Mouse (Mus musculus) adipocyte (in vitro differentiated cells): Measurements from ENCODE around the gene Pidd1.
A peak's percentile ranks its signal among the peaks of the same experiment; 100 is the strongest.

Experiments used
- DNase-seq: peaks from one replicate; pipeline ENCODE4 v3.0.0-alpha.2; 2016; ENCODE audit warnings: low spot score

Gene Pidd1

DNA sequence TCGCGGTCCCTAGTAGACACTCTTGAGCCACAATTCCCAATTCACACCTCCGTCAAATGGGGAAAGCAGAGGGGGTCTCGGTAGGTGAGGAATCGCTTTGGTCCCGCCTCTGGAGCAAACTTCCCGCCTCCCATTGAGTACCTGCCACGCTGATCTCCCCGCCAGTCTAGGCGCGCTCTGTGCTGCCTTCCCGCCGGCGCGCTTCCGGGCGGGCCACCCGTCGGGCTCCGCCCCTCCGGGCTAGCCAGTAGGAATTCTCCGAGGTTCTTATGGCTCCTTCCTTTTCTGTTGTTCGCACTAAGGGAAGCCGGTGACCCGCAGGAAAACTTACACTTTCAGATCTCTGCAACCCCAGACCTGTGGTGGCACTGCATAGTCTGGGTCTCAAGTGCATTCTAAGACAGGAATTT, at the start of gene Pidd1:
Pidd1 (minus strand) TSS at position 198 of the 410 bp plus-strand sequence.
- DNase-seq, result peak; percentile 54

DNA sequence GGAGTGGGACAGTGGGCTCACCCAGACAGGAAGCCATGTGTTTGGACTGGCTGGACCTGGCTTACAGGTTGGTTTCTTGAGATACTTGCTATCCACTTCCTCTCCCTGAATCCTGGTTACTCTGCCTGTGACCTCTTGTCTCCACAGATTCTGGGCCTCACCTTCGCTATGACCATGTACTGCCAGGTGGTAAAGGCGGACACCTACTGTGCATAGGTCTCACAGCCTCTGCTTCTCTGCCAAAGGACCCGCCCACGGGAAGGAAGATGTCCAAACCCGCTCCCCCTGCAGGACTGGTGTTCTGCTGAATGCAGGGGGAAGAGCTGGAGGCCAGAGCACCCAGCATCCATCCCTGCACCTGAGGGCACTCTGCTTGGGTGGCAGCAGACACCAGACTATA, 48.9 kb upstream of the Pidd1 start:
- DNase-seq, result no peak

GRCm38 (mm10) chr7:141491151-141491550, 47.3 kb upstream of the Pidd1 start:
- DNase-seq, result no peak

- DNase-seq, result no peak
These were observed 43.3 kb upstream of the Pidd1 start for GRCm38 (mm10) chr7:141487141-141487540.

DNA sequence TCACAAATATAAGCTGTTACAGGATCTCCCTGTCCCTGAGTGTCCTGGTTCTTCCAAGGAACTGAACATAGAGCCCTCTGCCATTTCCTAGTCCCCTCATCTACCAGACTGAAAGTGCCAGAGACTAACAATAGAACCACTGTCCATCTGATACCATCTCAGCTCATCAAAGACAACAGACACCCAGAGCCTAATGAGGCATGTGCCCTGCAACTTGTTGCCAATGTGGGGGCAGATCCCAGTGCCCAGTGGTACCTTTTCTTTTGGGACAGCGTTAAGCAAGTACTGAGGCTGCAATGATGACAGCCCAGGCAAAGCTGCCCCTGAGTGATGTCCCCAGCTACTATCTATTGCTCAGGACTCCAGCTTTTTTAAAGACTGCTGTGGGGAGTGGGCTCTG, 42.4 kb upstream of the Pidd1 start:
- DNase-seq, result no peak

DNA sequence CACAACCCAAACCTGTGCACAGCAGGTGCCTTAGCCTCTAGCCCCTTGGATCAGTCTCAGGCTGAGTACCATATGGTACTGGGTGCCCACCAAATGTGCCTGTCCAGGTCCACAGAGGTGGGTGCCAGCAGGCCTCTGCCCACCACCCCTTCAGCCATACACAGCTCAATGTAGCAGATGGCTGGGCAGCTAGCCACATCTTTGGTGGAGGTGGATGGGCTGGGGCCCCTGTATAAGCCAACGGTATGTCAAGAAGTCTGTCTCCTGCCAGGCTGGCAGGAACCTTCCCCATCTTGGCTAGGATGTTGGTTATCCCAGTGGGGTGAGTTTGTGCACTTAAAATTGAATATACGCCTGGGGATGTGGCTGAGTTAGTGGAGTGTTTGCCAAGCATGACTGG, 41.8 kb upstream of the Pidd1 start:
- DNase-seq, result no peak

DNA sequence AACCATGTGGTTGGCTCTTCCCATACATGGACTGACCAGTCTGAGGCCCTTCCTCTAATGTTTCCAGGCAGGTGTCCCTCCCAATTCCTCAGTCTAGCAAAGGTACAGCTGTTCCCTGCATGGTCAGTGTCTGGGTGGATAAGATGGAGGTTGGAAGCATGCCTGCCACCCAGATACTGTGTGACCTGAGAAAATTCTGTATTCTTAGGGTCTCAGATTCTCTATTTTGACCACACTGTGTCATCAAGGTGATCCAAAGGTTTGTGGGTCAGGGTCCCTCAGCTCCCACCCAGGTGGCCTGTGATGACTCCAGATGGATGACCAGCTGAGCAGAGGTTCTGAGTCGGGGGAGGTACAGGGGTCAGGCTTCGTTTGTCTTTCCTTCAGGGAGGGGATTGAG, 41.4 kb upstream of the Pidd1 start:
- no peak for DNase-seq

DNA sequence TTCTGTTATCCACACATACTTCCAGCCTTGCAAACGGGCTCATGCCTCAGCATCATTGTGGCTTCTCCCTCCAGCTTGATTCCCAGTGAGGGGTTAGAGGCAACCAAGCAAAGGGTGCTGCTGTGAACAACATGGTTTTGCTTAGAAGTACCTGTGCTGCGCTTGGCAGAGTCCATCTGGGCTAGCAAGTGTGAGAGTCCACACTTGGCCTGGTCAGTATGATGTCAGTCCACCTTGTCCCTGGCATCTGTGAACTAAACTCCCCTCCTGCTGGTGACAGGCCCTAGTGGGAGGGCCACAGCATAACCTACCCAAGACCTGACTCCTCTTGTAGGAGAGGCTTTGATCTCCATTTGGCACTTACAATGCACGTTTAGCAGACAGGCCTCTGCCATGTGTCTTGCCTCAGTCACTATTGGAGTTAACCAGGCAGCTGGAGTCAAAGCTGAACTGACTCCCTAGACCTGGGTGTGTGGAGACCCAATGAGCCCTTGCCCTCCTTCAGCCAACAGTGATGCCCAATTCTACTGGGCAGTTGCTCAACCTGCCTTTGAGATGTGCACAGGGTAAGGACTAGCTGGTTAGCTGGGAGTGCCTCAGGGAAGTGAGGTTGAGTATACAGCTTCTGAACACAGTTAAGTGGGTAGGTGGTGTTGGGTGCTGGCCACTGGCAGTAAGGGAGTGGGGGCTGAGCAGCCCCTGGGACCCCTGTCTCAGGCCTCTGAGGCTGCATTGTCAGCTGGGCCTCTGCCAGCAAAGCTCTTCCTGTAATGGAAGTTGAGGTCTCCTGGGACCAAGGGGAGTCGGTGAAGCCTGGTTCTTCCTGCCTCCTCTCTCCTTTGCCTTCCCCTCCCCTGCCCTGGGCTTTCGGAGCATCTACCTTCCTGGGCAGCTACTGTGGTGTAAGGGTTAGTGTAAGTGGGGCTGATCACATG, 40.6 kb upstream of the Pidd1 start:
- no peak for DNase-seq

DNA sequence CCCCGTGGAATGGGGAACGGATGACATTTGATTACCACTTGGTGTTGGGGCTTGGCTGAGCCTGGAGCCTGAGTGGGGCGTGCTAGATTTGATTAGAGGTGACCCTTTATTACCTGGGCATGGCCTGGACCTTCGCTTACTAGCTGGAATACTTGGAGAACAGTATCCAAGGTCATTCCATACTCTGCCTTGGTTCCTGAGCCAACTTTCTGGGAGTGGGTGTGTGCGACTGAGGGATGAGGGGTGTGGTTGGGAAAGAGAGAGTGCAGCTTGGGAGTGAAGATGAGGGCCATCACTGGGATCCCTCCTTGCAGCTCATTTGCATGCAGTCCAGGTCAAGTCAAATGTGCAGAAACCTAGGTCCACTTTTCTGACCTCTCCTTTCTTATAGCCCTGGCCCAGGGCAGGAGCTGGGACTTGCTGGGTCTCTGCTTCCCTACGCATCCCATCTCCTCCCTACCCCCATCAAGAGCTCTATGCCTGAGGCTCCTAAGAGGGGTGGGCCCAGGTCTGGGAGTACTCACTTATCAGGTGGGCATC, 39.4 kb upstream of the Pidd1 start:
- DNase-seq, result no peak

DNA sequence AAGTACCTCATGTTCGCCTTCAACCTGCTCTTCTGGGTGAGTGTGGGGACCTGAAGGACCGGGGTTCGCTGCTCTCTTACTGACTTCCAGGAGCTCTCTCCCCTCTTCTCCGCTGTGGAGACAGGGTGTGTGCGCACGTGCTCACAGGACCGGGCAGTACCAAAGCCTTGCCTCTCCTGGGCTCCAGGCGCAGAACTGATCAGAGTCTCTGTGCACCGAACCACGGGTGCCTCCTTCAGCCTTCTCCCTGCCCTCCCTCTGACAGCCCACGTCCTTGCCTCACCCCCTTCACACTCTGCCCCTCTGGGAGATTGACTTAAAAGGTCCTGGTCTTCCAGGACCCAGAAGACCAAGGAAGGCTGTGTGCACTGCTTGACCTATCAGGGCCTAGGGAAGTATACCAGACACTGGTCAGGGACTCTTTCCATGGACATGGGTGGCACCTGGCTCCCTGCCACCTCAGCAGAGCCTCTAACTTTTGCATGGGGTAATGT, 38.8 kb upstream of the Pidd1 start:
- DNase-seq, result no peak

GRCm38 (mm10) chr7:141481498-141482401, 37.9 kb upstream of the Pidd1 start:
- no peak for DNase-seq

- DNase-seq, result peak; percentile 49
These were observed 37.1 kb upstream of the Pidd1 start for GRCm38 (mm10) chr7:141480842-141481497.

DNA sequence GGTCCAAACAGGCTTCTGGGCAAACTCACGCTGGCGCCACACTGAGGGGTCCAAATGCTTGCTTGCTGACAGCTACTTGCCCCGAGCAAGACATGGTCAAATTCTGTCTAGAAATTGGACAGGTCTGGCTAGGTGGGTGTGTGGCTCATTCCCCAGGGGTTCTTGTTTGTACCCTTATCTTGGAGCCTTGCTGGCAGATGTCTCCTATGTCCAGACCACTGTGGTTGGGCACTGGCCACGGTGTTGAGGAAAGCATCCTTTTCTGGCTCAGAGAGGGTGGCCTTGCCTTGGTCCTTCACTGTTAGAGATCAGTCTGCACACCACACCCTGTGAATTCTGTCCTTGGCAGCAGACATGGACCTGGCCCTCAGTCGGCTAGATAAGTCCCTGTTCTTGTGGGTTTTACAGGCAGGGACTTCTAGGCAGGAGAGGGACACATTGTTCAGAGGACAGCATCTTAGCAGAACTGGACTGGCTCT, 34.5 kb upstream of the Pidd1 start:
- DNase-seq, result no peak

DNA sequence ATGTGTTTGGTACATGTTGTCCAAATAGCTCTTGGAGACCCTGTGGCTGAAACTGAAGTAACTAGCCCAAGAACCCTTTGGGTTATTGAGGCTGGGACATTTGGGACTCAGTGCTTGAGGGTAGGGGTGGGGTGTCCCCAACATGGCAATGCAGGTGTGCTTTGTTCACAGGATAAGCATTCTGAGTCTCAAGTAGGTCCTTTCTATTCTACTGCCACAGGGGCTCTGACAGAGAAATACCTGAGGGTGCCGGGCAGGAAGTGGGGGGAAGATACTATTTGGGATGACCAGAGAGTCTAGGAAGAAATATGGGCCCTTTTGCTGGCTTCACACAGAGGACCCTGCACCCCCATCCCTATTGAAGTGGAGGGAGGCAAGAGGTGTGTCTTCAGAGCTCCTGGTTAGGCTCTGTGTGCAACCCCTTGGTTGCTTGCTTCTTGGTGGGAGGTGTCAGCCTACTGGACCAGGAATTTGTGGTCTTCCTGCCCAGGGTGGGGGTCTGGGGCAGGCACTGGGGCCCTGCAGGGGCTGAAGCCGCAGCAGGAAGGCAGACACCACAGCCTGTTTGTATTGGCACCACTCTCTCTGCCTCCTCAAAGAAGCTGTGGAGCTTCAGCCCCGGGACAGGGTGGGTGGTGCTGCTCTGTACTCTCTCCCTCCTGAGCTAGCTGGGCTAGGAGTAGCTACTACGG, 33.9 kb upstream of the Pidd1 start:
- no peak for DNase-seq

- no peak for DNase-seq
These were observed 33.2 kb upstream of the Pidd1 start for GRCm38 (mm10) chr7:141476981-141477370.

DNA sequence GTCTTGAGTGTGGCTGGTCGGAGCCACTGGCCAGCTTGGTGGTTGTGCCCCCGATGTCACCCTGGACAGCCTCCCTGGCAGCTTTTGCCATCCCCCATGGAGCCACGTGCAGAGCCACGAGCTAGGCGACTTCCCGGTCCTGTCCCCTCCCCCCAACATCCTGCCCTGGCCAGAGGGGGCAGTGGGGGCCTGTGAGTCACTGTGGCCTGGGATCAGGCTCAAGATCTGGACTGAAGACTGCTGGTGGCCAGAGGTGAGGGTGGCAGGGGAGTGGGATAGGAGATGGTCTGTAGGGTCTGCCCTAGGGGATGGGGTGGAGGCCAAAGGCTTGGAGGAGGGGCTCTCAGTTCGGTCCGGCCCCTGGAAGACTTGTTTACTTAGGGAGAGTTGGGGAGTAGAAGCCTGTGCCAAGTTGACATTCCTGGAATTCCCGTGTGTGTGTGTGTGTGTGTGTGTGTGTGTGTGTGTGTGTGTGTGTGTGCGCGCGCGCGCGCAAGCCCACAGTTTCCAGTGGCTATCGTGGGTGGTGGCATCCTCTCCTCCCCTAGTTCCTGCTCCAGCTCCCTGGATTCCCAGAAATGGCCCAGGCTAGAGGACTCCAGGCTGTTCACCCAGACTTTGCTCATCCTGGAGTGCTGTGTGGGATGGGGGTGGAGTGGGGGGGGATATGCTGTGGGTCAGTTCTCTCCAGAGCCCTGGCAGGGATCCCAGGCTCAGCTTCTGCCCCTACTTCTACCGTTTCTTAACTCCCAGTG, 32.6 kb upstream of the Pidd1 start:
- DNase-seq, result peak; percentile 83

- DNase-seq, result peak; percentile 33
These were observed 32.0 kb upstream of the Pidd1 start for GRCm38 (mm10) chr7:141475805-141476158.

DNA sequence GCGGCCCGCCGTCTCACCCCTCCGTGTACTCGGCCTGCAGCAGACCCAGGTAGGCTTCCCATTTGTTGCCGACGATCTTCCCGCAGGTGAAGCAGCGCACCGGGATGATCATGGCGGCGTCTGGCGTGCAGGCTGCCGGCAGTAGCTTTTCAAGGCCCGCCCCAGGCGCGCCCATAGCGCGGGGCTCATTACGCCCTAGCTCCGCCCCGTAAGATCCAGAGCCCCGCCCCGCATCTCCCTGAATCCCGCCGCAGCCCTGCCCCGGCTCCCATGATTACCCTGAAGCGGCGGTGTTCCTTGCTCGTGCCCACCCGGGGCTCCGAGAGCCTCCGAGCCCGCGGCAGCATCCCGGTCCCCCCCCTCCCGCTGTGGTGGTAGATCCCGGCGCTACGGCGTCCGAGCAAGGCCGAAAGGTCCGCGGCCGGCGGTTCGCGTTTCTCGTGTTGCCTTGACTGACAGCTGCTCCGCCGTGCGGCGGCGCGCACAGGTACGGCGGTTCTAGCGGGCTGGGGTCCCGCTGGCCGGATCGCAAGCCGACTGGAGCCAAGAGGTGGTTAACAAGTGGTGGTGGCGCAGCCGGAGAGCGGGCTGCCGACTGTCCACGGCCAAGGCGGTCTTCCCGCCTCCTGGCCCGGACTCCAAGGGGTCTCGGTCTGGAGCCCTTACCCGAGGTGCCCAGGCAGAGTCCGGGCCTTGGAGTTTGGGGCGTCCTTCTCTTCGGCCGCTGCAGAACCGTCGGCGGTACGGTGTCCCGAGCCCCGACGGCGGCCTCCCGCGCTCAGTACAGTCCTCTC, 31.4 kb upstream of the Pidd1 start, which contains the start of the genes Polr2l and Tspan4:
Polr2l (minus strand) TSS at position 122 of the 794 bp plus-strand sequence.
Tspan4 (plus strand) TSS at position 230 of the 794 bp plus-strand sequence.
- DNase-seq, result peak; percentile 77

- no peak for DNase-seq
These were observed 30.3 kb upstream of the Pidd1 start for GRCm38 (mm10) chr7:141474160-141474559.
